Mouse (Mus musculus) olfactory bulb, adult 2 months (tissue): Measurements from ENCODE around the gene Mn1.

Experiments used
- CTCF ChIP-seq: fragments of 200-500 bp; IDR thresholded peaks from 2 replicates; pipeline ENCODE4 v1.5.1; 2012; ENCODE audit warnings: low read depth, mild to moderate bottlenecking, low read length, moderate library complexity; ENCODE audit not compliant: insufficient read depth
- POLR2A ChIP-seq: fragments of 200-500 bp; IDR thresholded peaks from 2 replicates; pipeline ENCODE4 v1.6.1; 2012; ENCODE audit warnings: mild to moderate bottlenecking, low read depth, low read length, moderate library complexity; ENCODE audit not compliant: insufficient read depth

GRCm38 (mm10) chr5:111469195-111469882 lies 52.2 kb downstream of the Mn1 start:
- TF ChIP-seq CTCF (no peak), POLR2A (no peak)
